Mouse (Mus musculus): ENCODE data around the gene Lpar3. TPM values are rescaled to one million over a fixed set of nuclear protein-coding genes. Genes with fewer than 3 reads are reported as not detected.

Gene Lpar3
- total RNA-seq, 2 experiments from 2014 or later: 0.33 to 0.45 TPM

Other genes with a start within 250 kb of the Lpar3 start
- 1 to 10 TPM; 3.6 to 4.2 TPM for gene Syde2, start 233.1 kb upstream of the Lpar3 start, total RNA-seq (2021)
- gene Wdr63, start 112.8 kb upstream of the Lpar3 start, total RNA-seq (2021): 1 to 10 TPM; 1.1 TPM
- not detected for gene Mcoln3, start 103.5 kb upstream of the Lpar3 start, total RNA-seq (2021)
- gene Mcoln2, start 71.1 kb upstream of the Lpar3 start, total RNA-seq (2021): not detected
- gene Ssx2ip, start 183.7 kb downstream of the Lpar3 start, total RNA-seq (2021): 100 to 1,000 TPM in 1 of 2 experiments, 10 to 100 TPM in 1; 97.4 to 105 TPM
- gene Ctbs, start 228.8 kb downstream of the Lpar3 start, total RNA-seq (2021): 1 to 10 TPM; 5.9 to 7.7 TPM